Mouse (Mus musculus): Measurements from ENCODE around the gene Phospho1. TPM values are rescaled to one million over a fixed set of nuclear protein-coding genes. Genes with fewer than 3 reads are reported as not detected.

Phospho1 gene
- polyA plus RNA-seq, 1 experiment from 2014 or later = not detected

- Histone ChIP-seq H3K4me3 (peak overlapping the region; percentile 29), H3K36me3 (no peaks in the 10 kb centered on the region), H3K27me3 (peaks cover 98% of the 10 kb centered on the region), H3K9ac (replicated peaks) (0 out of 2 replicates have a peak overlapping the region, but pooled peaks have one; percentile 28), H3K27ac (replicated peaks) (no peak overlapping the region), H3K4me2 (replicated peaks) (peak overlapping the region; percentile 44), H3K4me1 (peaks cover 24% of the 10 kb centered on the region), H3K9me3 (no peaks in the 10 kb centered on the region)
- WGBS = 4% methylated on average over 80 of the region's 80 CpGs
- ATAC-seq (ENCODE audit: low FRiP score, low read depth) = no peak
Observed at GRCm38 (mm10) chr11:95830411-95831275, 6.3 kb downstream of the Phospho1 start.

- peaks cover 24% of the 10 kb centered on the region for H3K4me1 ChIP-seq
- H3K9ac ChIP-seq (replicated peaks) = no peak overlapping the region
- no peak for ATAC-seq (ENCODE audit: low FRiP score, low read depth)
- WGBS = 6% methylated on average over 10 of the region's 10 CpGs
- H3K4me2 ChIP-seq (replicated peaks) = peak overlapping the region; percentile 44
- peaks cover 98% of the 10 kb centered on the region for H3K27me3 ChIP-seq
- no peaks in the 10 kb centered on the region for H3K36me3 ChIP-seq
- H3K4me3 ChIP-seq = peak overlapping the region; percentile 29
- H3K9me3 ChIP-seq = no peaks in the 10 kb centered on the region
- no peak overlapping the region for H3K27ac ChIP-seq (replicated peaks)
Observed at GRCm38 (mm10) chr11:95831276-95831619, 6.9 kb downstream of the Phospho1 start.

GRCm38 (mm10) chr11:95831641-95832040, 7.3 kb downstream of the Phospho1 start:
- no peak for ATAC-seq (ENCODE audit: low FRiP score, low read depth)
- no peaks in the 10 kb centered on the region for H3K9me3 ChIP-seq
- peaks cover 24% of the 10 kb centered on the region for H3K4me1 ChIP-seq
- no peak overlapping the region for H3K27ac ChIP-seq (replicated peaks)
- H3K4me2 ChIP-seq (replicated peaks) = no peak overlapping the region
- H3K4me3 ChIP-seq = no peak overlapping the region
- H3K9ac ChIP-seq (replicated peaks) = no peak overlapping the region
- 2% methylated on average over 14 of the region's 15 CpGs for WGBS
- peaks cover 98% of the 10 kb centered on the region for H3K27me3 ChIP-seq
- H3K36me3 ChIP-seq = no peaks in the 10 kb centered on the region

- Histone ChIP-seq H3K4me1 (peaks cover 24% of the 10 kb centered on the region), H3K27me3 (peaks cover 98% of the 10 kb centered on the region), H3K9me3 (no peaks in the 10 kb centered on the region), H3K4me2 (replicated peaks) (no peak overlapping the region), H3K9ac (replicated peaks) (no peak overlapping the region), H3K36me3 (no peaks in the 10 kb centered on the region), H3K4me3 (no peak overlapping the region), H3K27ac (replicated peaks) (no peak overlapping the region)
- 33% methylated on average over 18 of the region's 18 CpGs for WGBS
- ATAC-seq (ENCODE audit: low FRiP score, low read depth) = no peak
Observed at GRCm38 (mm10) chr11:95832129-95833005, 8.1 kb downstream of the Phospho1 start.

GRCm38 (mm10) chr11:95833006-95833570, 8.8 kb downstream of the Phospho1 start:
- WGBS = 17% methylated on average over 8 of the region's 8 CpGs
- Histone ChIP-seq H3K27ac (replicated peaks) (no peak overlapping the region), H3K9ac (replicated peaks) (no peak overlapping the region), H3K9me3 (no peaks in the 10 kb centered on the region), H3K4me1 (peaks cover 24% of the 10 kb centered on the region), H3K4me3 (no peak overlapping the region), H3K27me3 (peaks cover 95% of the 10 kb centered on the region), H3K36me3 (no peaks in the 10 kb centered on the region), H3K4me2 (replicated peaks) (no peak overlapping the region)
- no peak for ATAC-seq (ENCODE audit: low FRiP score, low read depth)

- no peak for ATAC-seq (ENCODE audit: low FRiP score, low read depth)
- 9% methylated on average over 18 of the region's 18 CpGs for WGBS
- Histone ChIP-seq H3K4me2 (replicated peaks) (peak overlapping the region; percentile 17; the same call in 1 of the 2 replicates), H3K9me3 (no peaks in the 10 kb centered on the region), H3K27ac (replicated peaks) (no peak overlapping the region), H3K27me3 (peaks cover 89% of the 10 kb centered on the region), H3K4me3 (no peak overlapping the region), H3K9ac (replicated peaks) (no peak overlapping the region), H3K36me3 (no peaks in the 10 kb centered on the region), H3K4me1 (peaks cover 24% of the 10 kb centered on the region)
Observed at GRCm38 (mm10) chr11:95833631-95834142, 9.4 kb downstream of the Phospho1 start.

GRCm38 (mm10) chr11:95834143-95834667, 9.9 kb downstream of the Phospho1 start:
- H3K36me3 ChIP-seq = no peaks in the 10 kb centered on the region

GRCm38 (mm10) chr11:95834742-95835710, 10.7 kb downstream of the Phospho1 start:
- no peaks in the 10 kb centered on the region for H3K9me3 ChIP-seq
- peaks cover 75% of the 10 kb centered on the region for H3K27me3 ChIP-seq
- H3K4me2 ChIP-seq (replicated peaks) = peak overlapping the region; percentile 17; the same call in 1 of the 2 replicates
- no peaks in the 10 kb centered on the region for H3K36me3 ChIP-seq
- no peak overlapping the region for H3K4me3 ChIP-seq
- peaks cover 24% of the 10 kb centered on the region for H3K4me1 ChIP-seq
- H3K27ac ChIP-seq (replicated peaks) = no peak overlapping the region
- no peak overlapping the region for H3K9ac ChIP-seq (replicated peaks)
- WGBS = 18% methylated on average over 15 of the region's 15 CpGs
- no peak for ATAC-seq (ENCODE audit: low FRiP score, low read depth)

More at GRCm38 (mm10) chr11:95834143-95834667, 9.9 kb downstream of the Phospho1 start:
- no peak for ATAC-seq (ENCODE audit: low FRiP score, low read depth)
- Histone ChIP-seq H3K4me2 (replicated peaks) (peak overlapping the region; percentile 17), H3K4me1 (peaks cover 24% of the 10 kb centered on the region), H3K27me3 (peaks cover 84% of the 10 kb centered on the region), H3K9me3 (no peaks in the 10 kb centered on the region), H3K4me3 (0 out of 2 replicates have a peak overlapping the region, but pooled peaks have one; percentile 3), H3K9ac (replicated peaks) (no peak overlapping the region), H3K27ac (replicated peaks) (no peak overlapping the region)
- 6% methylated on average over 20 of the region's 22 CpGs for WGBS

- WGBS = 43% methylated on average over 6 of the region's 6 CpGs
- H3K36me3 ChIP-seq = no peaks in the 10 kb centered on the region
- no peaks in the 10 kb centered on the region for H3K9me3 ChIP-seq
- ATAC-seq (ENCODE audit: low FRiP score, low read depth) = no peak
- no peak overlapping the region for H3K27ac ChIP-seq (replicated peaks)
- H3K4me3 ChIP-seq = no peak overlapping the region
- H3K4me2 ChIP-seq (replicated peaks) = no peak overlapping the region
- no peak overlapping the region for H3K9ac ChIP-seq (replicated peaks)
- H3K27me3 ChIP-seq = peaks cover 71% of the 10 kb centered on the region
- peaks cover 17% of the 10 kb centered on the region for H3K4me1 ChIP-seq
Observed at GRCm38 (mm10) chr11:95835832-95836231, 11.5 kb downstream of the Phospho1 start.

GRCm38 (mm10) chr11:95836433-95836832, 12.1 kb downstream of the Phospho1 start:
- H3K36me3 ChIP-seq = no peaks in the 10 kb centered on the region
- no peak overlapping the region for H3K4me2 ChIP-seq (replicated peaks)
- H3K9me3 ChIP-seq = no peaks in the 10 kb centered on the region
- WGBS = 84% methylated on average over 6 of the region's 6 CpGs
- H3K27ac ChIP-seq (replicated peaks) = no peak overlapping the region
- H3K4me3 ChIP-seq = no peak overlapping the region
- H3K9ac ChIP-seq (replicated peaks) = no peak overlapping the region
- peaks cover 70% of the 10 kb centered on the region for H3K27me3 ChIP-seq
- ATAC-seq (ENCODE audit: low FRiP score, low read depth) = no peak
- peaks cover 13% of the 10 kb centered on the region for H3K4me1 ChIP-seq
